Mouse (Mus musculus) MEL (cell line): ENCODE results near the gene Inpp5d. TPM values are rescaled to one million over a fixed set of nuclear protein-coding genes. Genes with fewer than 3 reads are reported as not detected.

Source experiments
- DNase-seq: peaks from one replicate; pipeline ENCODE4 v3.0.0; 2011; ENCODE audit warnings: low read depth, low spot score
- H3K27ac ChIP-seq: 2 replicates; pipeline ENCODE4 v1.5.1; 2012; ENCODE audit warnings: low read depth, mild to moderate bottlenecking, control low read depth, low read length, moderate library complexity; ENCODE audit not compliant: control insufficient read depth
- H3K27me3 ChIP-seq, 2 experiments: fragments of 150-350 bp in 1 of 2; sonication (generic) in 1 of 2; 2 replicates each; pipeline ENCODE4 v1.6.1; 2012; ENCODE audit warnings: low read length in 2 of 2, mild to moderate bottlenecking in 2 of 2, improper control_type of control experiment in 1 of 2, moderate library complexity in 1 of 2; ENCODE audit not compliant: insufficient read depth in 2 of 2, control insufficient read depth in 1 of 2
- H3K36me3 ChIP-seq, 2 experiments: 2 replicates each; pipeline ENCODE4 v1.6.1; 2012 to 2014; ENCODE audit warnings: low read length in 2 of 2, improper control_type of control experiment in 1 of 2, inconsistent platforms in 1 of 2, mild to moderate bottlenecking in 1 of 2; ENCODE audit not compliant: insufficient read depth in 2 of 2, control insufficient read depth in 1 of 2
- H3K4me1 ChIP-seq, 2 experiments: fragments of 150-350 bp in 1 of 2; sonication (generic) in 1 of 2; 2 replicates each; pipeline ENCODE4 v1.6.1; 2012; ENCODE audit warnings: low read length in 2 of 2, improper control_type of control experiment in 1 of 2, mild to moderate bottlenecking in 1 of 2; ENCODE audit not compliant: insufficient read depth in 2 of 2, control insufficient read depth in 1 of 2
- H3K4me3 ChIP-seq, 2 experiments: fragments of 150-350 bp in 1 of 2; sonication (generic) in 1 of 2; 2 replicates each; pipeline ENCODE4 v1.5.1; 2012; ENCODE audit warnings: low read depth in 2 of 2, low read length in 2 of 2, mild to moderate bottlenecking in 2 of 2, moderate library complexity in 2 of 2, control low read depth in 1 of 2, improper control_type of control experiment in 1 of 2; ENCODE audit not compliant: control insufficient read depth in 1 of 2, insufficient read depth in 1 of 2
- H3K79me2 ChIP-seq: 2 replicates; pipeline ENCODE4 v1.6.1; 2012; ENCODE audit warnings: mild to moderate bottlenecking, low read length, moderate library complexity; ENCODE audit not compliant: control insufficient read depth, poor library complexity, insufficient read depth
- H3K9ac ChIP-seq: 2 replicates; pipeline ENCODE4 v1.6.1; 2012; ENCODE audit warnings: low read depth, mild to moderate bottlenecking, control low read depth, low read length, moderate library complexity; ENCODE audit not compliant: control insufficient read depth, poor library complexity, severe bottlenecking
- H3K9me3 ChIP-seq: fragments of 150-350 bp; sonication (generic); replicated peaks from 2 replicates; pipeline ENCODE4 v1.6.1; 2012; ENCODE audit warnings: mild to moderate bottlenecking, low read length, improper control_type of control experiment, moderate library complexity; ENCODE audit not compliant: insufficient read depth
- CHD1 ChIP-seq: IDR thresholded peaks from 2 replicates; pipeline ENCODE4 v1.6.1; 2012; ENCODE audit warnings: low read depth, mild to moderate bottlenecking, inconsistent platforms, low read length, improper control_type of control experiment
- CTCF ChIP-seq, 3 experiments: IDR thresholded peaks in 2 of 3; conservative IDR thresholded peaks in 1 of 3; 2 replicates each; pipeline ENCODE4 v1.5.1; 2011 to 2012; ENCODE audit warnings: low read length in 3 of 3, low read depth in 2 of 3, mild to moderate bottlenecking in 2 of 3, improper control_type of control experiment in 1 of 3, inconsistent platforms in 1 of 3, mixed read lengths in 1 of 3, moderate library complexity in 1 of 3; ENCODE audit not compliant: control insufficient read depth in 1 of 3, insufficient read depth in 1 of 3, poor library complexity in 1 of 3, severe bottlenecking in 1 of 3
- E2F4 ChIP-seq: IDR thresholded peaks from 2 replicates; pipeline ENCODE4 v1.6.1; 2011; ENCODE audit warnings: low read depth, low read length, improper control_type of control experiment, borderline replicate concordance
- EP300 ChIP-seq, 2 experiments: IDR thresholded peaks; 2 replicates each; pipeline ENCODE4 v1.6.1; 2011; ENCODE audit warnings: improper control_type of control experiment in 2 of 2, low read length in 2 of 2, low read depth in 1 of 2, mild to moderate bottlenecking in 1 of 2
- ETS1 ChIP-seq: IDR thresholded peaks from 2 replicates; pipeline ENCODE4 v1.6.1; 2012; ENCODE audit warnings: low read depth, mild to moderate bottlenecking, inconsistent platforms, low read length, improper control_type of control experiment, moderate library complexity
- GABPA ChIP-seq: IDR thresholded peaks from 2 replicates; pipeline ENCODE4 v1.6.1; 2012; ENCODE audit warnings: low read depth, mild to moderate bottlenecking, inconsistent platforms, low read length, improper control_type of control experiment, moderate library complexity
- GATA1 ChIP-seq: IDR thresholded peaks from 2 replicates; pipeline ENCODE4 v1.6.1; 2011; ENCODE audit warnings: low read depth, low read length, improper control_type of control experiment
- JUND ChIP-seq: IDR thresholded peaks from 2 replicates; pipeline ENCODE4 v1.6.1; 2011; ENCODE audit warnings: low read depth, mild to moderate bottlenecking, improper control_type of control experiment, low read length
- MAFK ChIP-seq: IDR thresholded peaks from 2 replicates; pipeline ENCODE4 v1.6.1; 2011; ENCODE audit warnings: low read depth, mild to moderate bottlenecking, low read length, improper control_type of control experiment, borderline replicate concordance
- MAX ChIP-seq: IDR thresholded peaks from 2 replicates; pipeline ENCODE4 v1.6.1; 2011; ENCODE audit warnings: low read length, improper control_type of control experiment
- MAZ ChIP-seq: IDR thresholded peaks from 2 replicates; pipeline ENCODE4 v1.6.1; 2012; ENCODE audit warnings: low read depth, mild to moderate bottlenecking, inconsistent platforms, low read length, improper control_type of control experiment
- MXI1 ChIP-seq: IDR thresholded peaks from 2 replicates; pipeline ENCODE4 v1.6.1; 2011; ENCODE audit warnings: mild to moderate bottlenecking, low read depth, low read length, improper control_type of control experiment
- MYB ChIP-seq: IDR thresholded peaks from 2 replicates; pipeline ENCODE4 v1.6.1; 2011; ENCODE audit warnings: mild to moderate bottlenecking, low read depth, low read length, improper control_type of control experiment
- MYC ChIP-seq: IDR thresholded peaks from 2 replicates; pipeline ENCODE4 v1.6.1; 2011; ENCODE audit warnings: low read depth, mild to moderate bottlenecking, low read length, improper control_type of control experiment, moderate library complexity
- POLR2AphosphoS2 ChIP-seq: IDR thresholded peaks from 2 replicates; pipeline ENCODE4 v1.6.1; 2011; ENCODE audit warnings: low read length, improper control_type of control experiment
- POLR2AphosphoS5 ChIP-seq: IDR thresholded peaks from 2 replicates; pipeline ENCODE4 v1.6.1; 2012; ENCODE audit warnings: low read depth, borderline replicate concordance, mild to moderate bottlenecking, inconsistent platforms, low read length, moderate library complexity, mixed read lengths
- RAD21 ChIP-seq: IDR thresholded peaks from 2 replicates; pipeline ENCODE4 v1.6.1; 2011; ENCODE audit warnings: mild to moderate bottlenecking, low read depth, low read length, improper control_type of control experiment
- RCOR1 ChIP-seq: IDR thresholded peaks from 2 replicates; pipeline ENCODE4 v1.6.1; 2012; ENCODE audit warnings: low read depth, mild to moderate bottlenecking, inconsistent platforms, low read length, improper control_type of control experiment
- SIN3A ChIP-seq: IDR thresholded peaks from 2 replicates; pipeline ENCODE4 v1.6.1; 2012; ENCODE audit warnings: low read length, improper control_type of control experiment, inconsistent platforms
- SMC3 ChIP-seq: IDR thresholded peaks from 2 replicates; pipeline ENCODE4 v1.6.1; 2011; ENCODE audit warnings: low read depth, low read length, improper control_type of control experiment
- TAL1 ChIP-seq: IDR thresholded peaks from 2 replicates; pipeline ENCODE4 v1.6.1; 2012; ENCODE audit warnings: mild to moderate bottlenecking, inconsistent platforms, low read length, moderate library complexity, mixed read lengths
- TBP ChIP-seq: IDR thresholded peaks from 2 replicates; pipeline ENCODE4 v1.8.0; 2011; ENCODE audit warnings: low read depth, low read length, improper control_type of control experiment
- TCF12 ChIP-seq: IDR thresholded peaks from 2 replicates; pipeline ENCODE4 v1.6.1; 2014; ENCODE audit warnings: low read depth, mild to moderate bottlenecking, inconsistent platforms, low read length, improper control_type of control experiment, moderate library complexity
- UBTF ChIP-seq: IDR thresholded peaks from 2 replicates; pipeline ENCODE4 v1.6.1; 2012; ENCODE audit warnings: low read depth, mild to moderate bottlenecking, inconsistent platforms, low read length, improper control_type of control experiment, moderate library complexity, borderline replicate concordance; ENCODE audit not compliant: insufficient read depth
- USF2 ChIP-seq, 2 experiments: IDR thresholded peaks; 2 replicates each; pipeline ENCODE4 v1.6.1; 2011 to 2012; ENCODE audit warnings: improper control_type of control experiment in 2 of 2, low read length in 2 of 2, borderline replicate concordance in 1 of 2, inconsistent platforms in 1 of 2, low read depth in 1 of 2, mild to moderate bottlenecking in 1 of 2; ENCODE audit not compliant: insufficient read depth in 1 of 2
- ZC3H11A ChIP-seq: IDR thresholded peaks from 2 replicates; pipeline ENCODE4 v1.6.1; 2012; ENCODE audit warnings: low read depth, mild to moderate bottlenecking, inconsistent platforms, low read length, improper control_type of control experiment
- ZNF384 ChIP-seq: IDR thresholded peaks from 2 replicates; pipeline ENCODE4 v1.6.1; 2012; ENCODE audit warnings: low read depth, mild to moderate bottlenecking, inconsistent platforms, low read length, improper control_type of control experiment
- polyA plus RNA-seq, 2 experiments: library from polyadenylated mRNA; stranded (reverse) in 1 of 2; unstranded in 1 of 2; fragments of >175 nt in 1 of 2; fragments of >200 nt in 1 of 2; gene quantifications; 2 replicates each; pipeline versions ENCODE4 v1.2.1 to v1.2.4; 2012; ENCODE audit warnings: low replicate concordance in 2 of 2, low read depth in 1 of 2; ENCODE audit not compliant: insufficient read length in 2 of 2, insufficient read depth in 1 of 2, missing spikeins in 1 of 2
- total RNA-seq: library from RNA; depleted of rRNA; stranded (reverse); fragments of 300-350 nt; gene quantifications from 2 replicates; pipeline ENCODE4 v1.2.3, GENCODE M21; 2012

The Inpp5d gene
- total and polyA plus RNA-seq, 3 experiments, result 69.4 to 71.3 TPM; not detected in 1

DNA sequence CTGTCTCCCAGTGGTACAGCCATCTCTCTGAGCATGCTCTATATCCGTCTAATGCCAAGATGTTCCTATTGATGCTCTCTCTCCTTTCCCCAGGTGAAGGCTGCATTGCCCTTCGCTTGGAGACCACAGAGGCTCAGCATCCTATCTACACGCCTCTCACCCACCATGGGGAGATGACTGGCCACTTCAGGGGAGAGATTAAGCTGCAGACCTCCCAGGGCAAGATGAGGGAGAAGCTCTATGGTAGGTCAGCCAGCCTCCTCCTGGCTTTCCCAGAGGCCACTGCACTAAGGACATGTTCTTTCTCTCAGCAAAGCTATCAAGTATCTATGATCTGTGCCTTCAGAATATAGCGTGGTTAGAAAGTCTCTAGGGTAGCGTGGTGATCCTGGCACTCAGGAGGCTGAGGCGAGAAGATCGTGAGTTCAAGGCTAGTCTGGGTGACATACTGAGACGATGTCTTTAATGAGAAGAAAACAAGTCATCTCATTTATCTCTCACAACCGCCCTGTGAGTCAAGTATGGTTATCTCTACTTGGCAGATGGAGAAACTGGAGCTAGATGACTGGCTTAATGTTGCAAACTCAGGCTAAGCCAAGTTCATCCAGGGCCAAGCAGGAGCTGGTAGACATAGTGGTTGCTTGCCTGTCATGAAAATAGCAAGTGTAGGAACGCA, 92.0 kb downstream of the Inpp5d start:
- Histone ChIP-seq H3K4me1 (peaks cover 20% of the 10 kb centered on the region in 2 experiments), H3K9ac (no peak overlapping the region)

DNA sequence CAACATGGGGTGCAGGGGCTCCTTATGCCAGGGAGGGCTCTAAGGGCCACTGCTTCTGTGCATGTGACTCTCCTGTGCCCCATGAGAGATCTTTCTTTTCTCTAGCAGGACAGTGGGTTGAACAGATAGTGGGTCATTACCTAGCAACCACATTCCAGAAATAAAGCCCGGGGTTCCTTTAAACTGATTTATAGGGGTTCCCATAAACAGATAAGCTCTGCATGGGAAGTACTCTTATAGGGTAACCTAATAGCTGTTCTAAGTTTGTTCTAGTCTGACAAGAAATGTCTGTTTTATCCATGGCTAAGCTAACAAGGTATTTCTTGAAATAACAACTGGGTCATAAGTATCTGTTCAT, 92.5 kb downstream of the Inpp5d start:
- Histone ChIP-seq H3K4me1 (peaks cover 20% of the 10 kb centered on the region in 2 experiments), H3K9ac (no peak overlapping the region)
- TF ChIP-seq POLR2AphosphoS5 (no peak), CHD1 (0 out of 2 replicates have a peak, but pooled peaks have one; percentile 21), RAD21 (no peak), MAX (peak; percentile 9; the same call in 1 of the 2 replicates), TBP (no peak), MAFK (no peak), CTCF (IDR thresholded peaks at IDR 0.05 in 2 of 3, conservative IDR thresholded peaks at IDR 0.05 in 1 of 3; ENCODE audit: control insufficient read depth in 1 of 3, insufficient read depth in 1 of 3, low read depth in 2 of 3, low read length in 3 of 3, poor library complexity in 1 of 3, severe bottlenecking in 1 of 3) (no peak), SIN3A (no peak; the same call in 1 of the 2 replicates), ETS1 (no peak), RCOR1 (peak; percentile 89), SMC3 (no peak), ZC3H11A (no peak)

More for the DNA sequence above, 92.0 kb downstream of the Inpp5d start:
- H3K36me3 ChIP-seq, result peaks cover 28% of the 10 kb centered on the region in 2 experiments
- no peaks in the 10 kb centered on the region for H3K9me3 ChIP-seq
- DNase-seq, result peak; percentile 94
- TF ChIP-seq ZNF384, result no peak
- TF ChIP-seq JUND, result peak; percentile 69; the same call in 1 of the 2 replicates
- TF ChIP-seq ZC3H11A, result no peak
- TF ChIP-seq SIN3A, result peak; percentile 78
- TF ChIP-seq ETS1, result peak; percentile 82
- peak; percentile 73 for TF ChIP-seq MXI1
- TF ChIP-seq TCF12, result peak; percentile 95
- no peak for TF ChIP-seq MAZ
- 0 out of 2 replicates have a peak, but pooled peaks have one; percentile 33 for TF ChIP-seq MYC
- TF ChIP-seq POLR2AphosphoS2, result no peak
- peak; percentile 81 for TF ChIP-seq MYB
- peak; percentile 52; the same call in 1 of the 2 replicates for TF ChIP-seq MAFK
- TF ChIP-seq E2F4, result no peak
- TF ChIP-seq TAL1, result peak; percentile 98
- TF ChIP-seq USF2 (IDR thresholded peaks at IDR 0.05; ENCODE audit: borderline replicate concordance in 1 of 2, insufficient read depth in 1 of 2, low read depth in 1 of 2, low read length in 2 of 2), result no peak
- TF ChIP-seq GABPA, result no peak
- peak; percentile 95 for TF ChIP-seq EP300 (IDR thresholded peaks at IDR 0.05; ENCODE audit: low read depth in 1 of 2, low read length in 2 of 2)
- TF ChIP-seq GATA1, result peak; percentile 95
- 0 out of 2 replicates have a peak, but pooled peaks have one; percentile 16 for TF ChIP-seq MAX
- TF ChIP-seq UBTF, result peak; percentile 94; the same call in 1 of the 2 replicates
- peak; percentile 96 for TF ChIP-seq TBP
- H3K4me3 ChIP-seq, result no peak overlapping the region
- H3K27me3 ChIP-seq, result no peaks in the 10 kb centered on the region
- H3K79me2 ChIP-seq, result no peaks in the 10 kb centered on the region
- H3K27ac ChIP-seq, result peak overlapping the region; percentile 85

More for the DNA sequence above, 92.5 kb downstream of the Inpp5d start:
- Histone ChIP-seq H3K36me3 (peaks cover 24 to 28% of the 10 kb centered on the region in 2 experiments), H3K79me2 (no peaks in the 10 kb centered on the region), H3K27me3 (no peaks in the 10 kb centered on the region), H3K27ac (peak overlapping the region; percentile 85), H3K4me3 (no peak overlapping the region), H3K9me3 (no peaks in the 10 kb centered on the region)
- DNase-seq, result no peak
